Mouse (Mus musculus): ENCODE data around the gene Mypop.

The Mypop gene

GRCm38 (mm10) chr7:18989995-18990394 is 1.1 kb upstream of the Mypop start:
- DNase-seq (ENCODE audit: low read depth, low spot score) = no peak

GRCm38 (mm10) chr7:18991660-18992293 is 732 bp downstream of the Mypop start:
- no peak for DNase-seq (ENCODE audit: low read depth, low spot score)

GRCm38 (mm10) chr7:18992294-18992675 is 1.2 kb downstream of the Mypop start:
- no peak for DNase-seq (ENCODE audit: low read depth, low spot score)

- no peak for DNase-seq (ENCODE audit: low read depth, low spot score)
Measured at GRCm38 (mm10) chr7:18993036-18993435, 2.0 kb downstream of the Mypop start.

- DNase-seq (ENCODE audit: low read depth, low spot score) = no peak
Measured at GRCm38 (mm10) chr7:18998835-18999234, 7.8 kb downstream of the Mypop start.

GRCm38 (mm10) chr7:19000421-19000820 is 9.4 kb downstream of the Mypop start:
- no peak for DNase-seq (ENCODE audit: low read depth, low spot score)

- DNase-seq (ENCODE audit: low read depth, low spot score) = no peak
Measured at GRCm38 (mm10) chr7:19001066-19001806, 10.2 kb downstream of the Mypop start.

GRCm38 (mm10) chr7:19001807-19002085 is 10.7 kb downstream of the Mypop start:
- DNase-seq (ENCODE audit: low read depth, low spot score) = no peak

- DNase-seq (ENCODE audit: low read depth, low spot score) = no peak
Measured at GRCm38 (mm10) chr7:19002115-19002514, 11.1 kb downstream of the Mypop start.

- peak; percentile 88 for DNase-seq (ENCODE audit: low read depth, low spot score)
Measured at GRCm38 (mm10) chr7:19002848-19003498, 11.9 kb downstream of the Mypop start.

GRCm38 (mm10) chr7:19003902-19004630 is 13.0 kb downstream of the Mypop start, which contains the start of gene Irf2bp1:
Irf2bp1 (plus strand) TSS chr7:19004044.
- DNase-seq (ENCODE audit: low read depth, low spot score) = peak; percentile 93

GRCm38 (mm10) chr7:19004631-19005079 is 13.6 kb downstream of the Mypop start:
- DNase-seq (ENCODE audit: low read depth, low spot score) = no peak

- no peak for DNase-seq (ENCODE audit: low read depth, low spot score)
Measured at GRCm38 (mm10) chr7:19005417-19006121, 14.5 kb downstream of the Mypop start.

GRCm38 (mm10) chr7:19006476-19006875 is 15.4 kb downstream of the Mypop start:
- peak; percentile 60 for DNase-seq (ENCODE audit: low read depth, low spot score)

- no peak for DNase-seq (ENCODE audit: low read depth, low spot score)
Measured at GRCm38 (mm10) chr7:19007026-19007977, 16.3 kb downstream of the Mypop start.

GRCm38 (mm10) chr7:19010581-19010980 is 19.5 kb downstream of the Mypop start:
- DNase-seq (ENCODE audit: low read depth, low spot score) = no peak

- no peak for DNase-seq (ENCODE audit: low read depth, low spot score)
Measured at GRCm38 (mm10) chr7:19012025-19012621, 21.1 kb downstream of the Mypop start.

- DNase-seq (ENCODE audit: low read depth, low spot score) = no peak
Measured at GRCm38 (mm10) chr7:19012882-19013281, 21.8 kb downstream of the Mypop start.

GRCm38 (mm10) chr7:19014452-19014851 is 23.4 kb downstream of the Mypop start:
- DNase-seq (ENCODE audit: low read depth, low spot score) = no peak

- DNase-seq (ENCODE audit: low read depth, low spot score) = no peak
Measured at GRCm38 (mm10) chr7:19016042-19016441, 25.0 kb downstream of the Mypop start.
